5 mouse cellular contexts compared by ENCODE assay signal in genomic region chr14:43089103-43089919, GRCm38 (mm10). TPM values are rescaled to one million over a fixed set of nuclear protein-coding genes. Genes with fewer than 3 reads are reported as not detected.
"Had no signal": no experiment of that assay in that cellular context is flagged by ENCODE, and none has a peak within 500 bp of the region (broad histone marks: within the 10 kb centered on the region; RNA-seq: fewer than 3 reads in every experiment).

No protein-coding gene starts in this region.

RNA-seq across cellular contexts. Expression of gene Gm8104, which starts 11.1 kb away (rescaled TPM):
- polyA plus RNA-seq: liver, embryonic 14.5 days; midbrain, embryonic 10.5 days; neural tube, embryonic 12.5 days; stomach, embryonic 14.5 days had no signal

RNA-seq across cellular contexts. Expression of gene Gm8094, which starts 12.9 kb away (rescaled TPM):
- polyA plus RNA-seq: limb, embryonic 12.5 days; liver, embryonic 14.5 days; midbrain, embryonic 10.5 days; neural tube, embryonic 12.5 days; stomach, embryonic 14.5 days had no signal
